Mouse (Mus musculus): Measurements from ENCODE around the gene Ttc25.

DNA sequence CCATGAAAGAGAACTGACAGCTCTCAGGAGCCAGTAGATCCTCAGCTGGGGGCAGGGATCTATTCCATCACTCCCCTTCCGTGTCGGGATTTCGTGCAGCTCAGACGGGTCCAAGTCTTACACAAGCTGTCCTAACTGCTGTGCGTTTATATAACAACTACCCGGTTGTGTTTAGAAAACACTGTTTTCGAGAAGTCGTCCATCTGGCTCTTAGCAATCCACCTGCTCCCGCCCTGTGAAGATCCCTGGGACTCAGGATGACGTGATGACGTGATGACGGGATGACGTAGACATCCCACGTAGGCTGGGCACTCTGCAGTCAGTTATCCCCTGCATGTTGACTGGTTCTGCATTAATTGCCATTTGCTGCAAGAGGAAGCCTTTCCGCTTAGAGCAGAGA is 18.9 kb downstream of the Ttc25 start:
- TF ChIP-seq CTCF (IDR thresholded peaks at IDR 0.05; ENCODE audit: low read depth) (no peak), EP300 (optimal IDR thresholded peaks at IDR 0.05) (no peak)

Measured in stomach, postnatal 0 days (tissue).